Mouse (Mus musculus) midbrain, embryonic 13.5 days (tissue): Measurements from ENCODE around the gene Catsper1. TPM values are rescaled to one million over a fixed set of nuclear protein-coding genes. Genes with fewer than 3 reads are reported as not detected.

ENCODE experiments used
- ATAC-seq: fragments of 200-750 bp; cut with Nextera tagmentation; 2 replicates; pipeline ENCODE4 v1.8.0; 2017; ENCODE audit warnings: mild to moderate bottlenecking, moderate TSS enrichment, moderate library complexity
- H3K27ac ChIP-seq: fragments of 300-500 bp; sonication (generic); 2 replicates; pipeline ENCODE4 v1.5.1; 2015; ENCODE audit warnings: inconsistent platforms, mild to moderate bottlenecking, moderate library complexity
- H3K27me3 ChIP-seq: fragments of 300-500 bp; sonication (generic); 2 replicates; pipeline ENCODE4 v1.6.1; 2015; ENCODE audit warnings: mild to moderate bottlenecking, inconsistent platforms
- H3K36me3 ChIP-seq: fragments of 300-500 bp; sonication (generic); 2 replicates; pipeline ENCODE4 v1.6.1; 2015; ENCODE audit warnings: mild to moderate bottlenecking, inconsistent platforms
- H3K4me1 ChIP-seq: fragments of 300-500 bp; sonication (generic); replicated peaks from 2 replicates; pipeline ENCODE4 v1.6.1; 2015; ENCODE audit warnings: inconsistent platforms
- H3K4me2 ChIP-seq: fragments of 300-500 bp; sonication (generic); replicated peaks from 2 replicates; pipeline ENCODE4 v1.6.1; 2015; ENCODE audit warnings: moderate library complexity, mild to moderate bottlenecking, inconsistent platforms
- H3K4me3 ChIP-seq: fragments of 300-500 bp; sonication (generic); replicated peaks from 2 replicates; pipeline ENCODE4 v1.5.1; 2015; ENCODE audit warnings: mild to moderate bottlenecking, inconsistent platforms
- H3K9ac ChIP-seq: fragments of 300-500 bp; sonication (generic); replicated peaks from 2 replicates; pipeline ENCODE4 v1.6.1; 2015; ENCODE audit warnings: mild to moderate bottlenecking, inconsistent platforms
- H3K9me3 ChIP-seq: fragments of 300-500 bp; sonication (generic); 2 replicates; pipeline ENCODE4 v1.6.1; 2016; ENCODE audit warnings: mild to moderate bottlenecking, inconsistent platforms
- WGBS: fragments of 180-500 bp; shearing (Covaris S2); methylation state at CpG from one replicate; pipeline ENCODE4 v1.1.7; 2015; 5-methylcytosine and 5-hydroxymethylcytosine counted together
- polyA plus RNA-seq: library from polyadenylated mRNA; unstranded; fragments of >200 nt; fragmentation: Nextera tagmentation; extraction: Ambion mirVana; gene quantifications from 2 replicates; pipeline ENCODE4 v1.2.1, GENCODE M21; 2015

Gene Catsper1
- polyA plus RNA-seq, 1 experiment from 2014 or later: not detected

GRCm38 (mm10) chr19:5388011-5388441 is 52.5 kb downstream of the Catsper1 start:
- under 1% methylated on average over 43 of the region's 43 CpGs for WGBS
- peak overlapping the region; percentile 98 for H3K4me2 ChIP-seq
- peak; percentile 55; the same call in 1 of the 2 replicates for ATAC-seq

GRCm38 (mm10) chr19:5388588-5389242 is 53.2 kb downstream of the Catsper1 start, which contains the start of gene Sart1:
TSS of gene Sart1 (minus strand) at chr19:5388703.
- Histone ChIP-seq H3K9ac (peak within 1 kb of the TSS; percentile 95), H3K27me3 (no peaks in the 10 kb centered on the region), H3K4me3 (peak within 1 kb of the TSS; percentile 100), H3K36me3 (peaks cover 22% of the 10 kb centered on the region), H3K4me1 (peaks cover 41% of the 10 kb centered on the region), H3K27ac (peak within 1 kb of the TSS; percentile 85), H3K9me3 (no peaks in the 10 kb centered on the region), H3K4me2 (peak within 1 kb of the TSS; percentile 98)
- 2% methylated on average over 43 of the region's 43 CpGs for WGBS
- ATAC-seq: peak; percentile 96

More at GRCm38 (mm10) chr19:5388011-5388441, 52.5 kb downstream of the Catsper1 start:
- Histone ChIP-seq H3K27ac (peak overlapping the region; percentile 85), H3K36me3 (peaks cover 29% of the 10 kb centered on the region), H3K4me1 (peaks cover 41% of the 10 kb centered on the region), H3K27me3 (no peaks in the 10 kb centered on the region), H3K9ac (peak overlapping the region; percentile 95), H3K9me3 (no peaks in the 10 kb centered on the region), H3K4me3 (peak overlapping the region; percentile 100)

GRCm38 (mm10) chr19:5389647-5390046 is 54.1 kb downstream of the Catsper1 start:
- Histone ChIP-seq H3K4me1 (peaks cover 41% of the 10 kb centered on the region), H3K4me2 (peak overlapping the region; percentile 98), H3K9ac (peak overlapping the region; percentile 67; the same call in 1 of the 2 replicates), H3K36me3 (peaks cover 12% of the 10 kb centered on the region), H3K27me3 (no peaks in the 10 kb centered on the region), H3K9me3 (no peaks in the 10 kb centered on the region), H3K4me3 (peak overlapping the region; percentile 100), H3K27ac (no peak overlapping the region)
- ATAC-seq: no peak
- 60% methylated on average over 12 of the region's 12 CpGs for WGBS

- Histone ChIP-seq H3K4me3 (peak overlapping the region; percentile 100; the same call in 1 of the 2 replicates), H3K9me3 (no peaks in the 10 kb centered on the region), H3K36me3 (peaks cover 5% of the 10 kb centered on the region), H3K27me3 (no peaks in the 10 kb centered on the region), H3K9ac (peak overlapping the region; percentile 67; the same call in 1 of the 2 replicates), H3K27ac (no peak overlapping the region), H3K4me1 (peaks cover 40% of the 10 kb centered on the region), H3K4me2 (peak overlapping the region; percentile 98)
- no peak for ATAC-seq
- 86% methylated on average over 8 of the region's 8 CpGs for WGBS
These were observed 54.9 kb downstream of the Catsper1 start for GRCm38 (mm10) chr19:5390416-5390815.

GRCm38 (mm10) chr19:5392892-5393291 is 57.4 kb downstream of the Catsper1 start:
- Histone ChIP-seq H3K4me1 (peaks cover 19% of the 10 kb centered on the region), H3K4me2 (no peak overlapping the region), H3K36me3 (no peaks in the 10 kb centered on the region), H3K9ac (no peak overlapping the region), H3K9me3 (no peaks in the 10 kb centered on the region), H3K4me3 (no peak overlapping the region), H3K27ac (no peak overlapping the region), H3K27me3 (no peaks in the 10 kb centered on the region)
- ATAC-seq: no peak
- 54% methylated on average over 4 of the region's 4 CpGs for WGBS

Other genes starting within 250 kb of the Catsper1 start
- 57.1 and 59.0 TPM in 2 replicates for gene Yif1a, start 247.2 kb upstream of the Catsper1 start, polyA plus RNA-seq
- 321 and 357 TPM in 2 replicates for gene Cnih2, start 237.2 kb upstream of the Catsper1 start, polyA plus RNA-seq
- 238 and 242 TPM in 2 replicates for gene Rab1b, start 228.7 kb upstream of the Catsper1 start, polyA plus RNA-seq
- gene Klc2, start 217.2 kb upstream of the Catsper1 start, polyA plus RNA-seq: 63.1 and 69.0 TPM in 2 replicates
- gene Pacs1, start 62.6 kb upstream of the Catsper1 start, polyA plus RNA-seq: 31.5 and 32.0 TPM in 2 replicates
- gene Sf3b2, start 40.3 kb upstream of the Catsper1 start, polyA plus RNA-seq: 399 and 419 TPM in 2 replicates
- gene Gal3st3, start 37.4 kb upstream of the Catsper1 start, polyA plus RNA-seq: 29.3 and 33.6 TPM in 2 replicates
- gene Cst6, start 13.8 kb downstream of the Catsper1 start, polyA plus RNA-seq: 4.5 and 5.8 TPM in 2 replicates
- gene Eif1ad, start 31.0 kb downstream of the Catsper1 start, polyA plus RNA-seq: 63.7 and 64.0 TPM in 2 replicates
- 366 and 375 TPM in 2 replicates for gene Banf1, start 31.4 kb downstream of the Catsper1 start, polyA plus RNA-seq
- gene Sart1, start 53.0 kb downstream of the Catsper1 start, polyA plus RNA-seq: 74.3 and 78.8 TPM in 2 replicates
- 0.32 and 0.55 TPM in 2 replicates for gene Tsga10ip, start 66.8 kb downstream of the Catsper1 start, polyA plus RNA-seq
- gene Drap1, start 89.2 kb downstream of the Catsper1 start, polyA plus RNA-seq: 303 and 313 TPM in 2 replicates
- 51.6 and 60.3 TPM in 2 replicates for gene AI837181, start 89.4 kb downstream of the Catsper1 start, polyA plus RNA-seq
- gene Fosl1, start 111.8 kb downstream of the Catsper1 start, polyA plus RNA-seq: not detected in 2 replicates
- gene Ccdc85b, start 122.2 kb downstream of the Catsper1 start, polyA plus RNA-seq: 6.9 and 9.7 TPM in 2 replicates
- 183 and 192 TPM in 2 replicates for gene Fibp, start 124.9 kb downstream of the Catsper1 start, polyA plus RNA-seq
- gene Ctsw, start 132.8 kb downstream of the Catsper1 start, polyA plus RNA-seq: 5.2 and 5.7 TPM in 2 replicates
- gene Efemp2, start 138.2 kb downstream of the Catsper1 start, polyA plus RNA-seq: 31.8 and 33.4 TPM in 2 replicates
- gene Mus81, start 152.7 kb downstream of the Catsper1 start, polyA plus RNA-seq: 52.1 and 53.2 TPM in 2 replicates
- gene Cfl1, start 154.7 kb downstream of the Catsper1 start, polyA plus RNA-seq: 3,599 and 3,660 TPM in 2 replicates
- 0.26 and 0.27 TPM in 2 replicates for gene 1700020D05Rik, start 168.0 kb downstream of the Catsper1 start, polyA plus RNA-seq
- 70.4 and 73.6 TPM in 2 replicates for gene Snx32, start 174.8 kb downstream of the Catsper1 start, polyA plus RNA-seq
- gene Ovol1, start 224.9 kb downstream of the Catsper1 start, polyA plus RNA-seq: 0.14 TPM in 1 of 2 replicates, not detected in the other
- 2.0 and 2.3 TPM in 2 replicates for gene Ap5b1, start 232.3 kb downstream of the Catsper1 start, polyA plus RNA-seq